ENCODE assay signal across 24 mouse cellular contexts in the genomic region with DNA sequence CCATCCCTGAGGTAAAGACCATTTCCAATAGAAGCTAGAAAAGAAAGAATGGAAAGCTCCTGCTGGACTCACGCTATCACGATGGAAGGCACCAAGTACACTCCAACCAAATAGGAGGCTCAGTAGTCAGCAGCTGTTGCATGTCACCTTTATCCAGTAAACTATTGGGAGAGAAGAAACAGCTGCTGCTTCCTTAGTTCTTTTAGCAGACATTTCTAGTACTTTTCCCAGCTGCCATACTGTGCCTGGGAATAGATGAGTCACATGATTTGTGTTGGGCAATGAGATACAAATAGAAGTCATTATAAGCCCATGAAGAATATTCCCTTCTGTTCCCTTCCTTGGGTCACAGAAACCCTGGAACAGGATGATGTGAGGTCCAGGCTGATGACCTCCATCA. TPM values are rescaled to one million over a fixed set of nuclear protein-coding genes. Genes with fewer than 3 reads are reported as not detected.
DNase-seq lines count a peak whose midpoint lies in the region; ATAC-seq and TF ChIP-seq lines count a peak whose summit lies in the region.
"Had no signal": no experiment of that assay in that cellular context is flagged by ENCODE, and none has a peak within 500 bp of the region (broad histone marks: within the 10 kb centered on the region; RNA-seq: fewer than 3 reads in every experiment).

No protein-coding gene starts in this region.

- peak; percentile 70; the same call in 1 of the 2 replicates for ATAC-seq in kidney, embryonic 15.5 days (replicated peaks; ENCODE audit: low FRiP score)
- peak; percentile 84 for ATAC-seq in lung, postnatal 0 days
- peak; percentile 25; the same call in 1 of the 2 replicates for ATAC-seq in stomach, embryonic 16.5 days (ENCODE audit: insufficient read depth, low FRiP score)
- ATAC-seq: forebrain, postnatal 0 days; midbrain, embryonic 15.5 days had no signal

- H3K4me2 ChIP-seq in kidney, embryonic 15.5 days, result no peak overlapping the region
- H3K4me2 ChIP-seq in lung, postnatal 0 days (replicated peaks; ENCODE audit: low read depth, low read length), result no peak overlapping the region
- no peak overlapping the region for H3K4me2 ChIP-seq in stomach, embryonic 16.5 days (ENCODE audit: low read depth, low read length)
- H3K4me2 ChIP-seq: embryonic facial prominence, embryonic 15.5 days; hindbrain, embryonic 15.5 days; midbrain, embryonic 15.5 days had no signal

- H3K27ac ChIP-seq in kidney, embryonic 15.5 days, result no peak overlapping the region
- H3K27ac ChIP-seq in lung, postnatal 0 days (ENCODE audit: low read length), result no peak overlapping the region
- no peak overlapping the region for H3K27ac ChIP-seq in stomach, embryonic 16.5 days (ENCODE audit: low read length)
- H3K27ac ChIP-seq: embryonic facial prominence, embryonic 15.5 days; gastrocnemius, adult 2 months; hindbrain, embryonic 15.5 days; left cerebral cortex, adult 2 months; midbrain, embryonic 15.5 days had no signal

- intact Hi-C loops in heart, postnatal 36 days (cut with DNase I), result no loop called here

- no peak overlapping the region for H3K4me3 ChIP-seq in kidney, embryonic 15.5 days (replicated peaks)
- H3K4me3 ChIP-seq in lung, postnatal 0 days (ENCODE audit: low read depth, low read length), result no peak overlapping the region
- H3K4me3 ChIP-seq in stomach, embryonic 16.5 days (replicated peaks; ENCODE audit: low read length), result no peak overlapping the region
- H3K4me3 ChIP-seq: embryonic facial prominence, embryonic 15.5 days; gastrocnemius, adult 2 months; hindbrain, embryonic 15.5 days; left cerebral cortex, adult 2 months; megakaryocyte, embryonic 14.5 days; midbrain, embryonic 15.5 days; myocyte had no signal

- TF ChIP-seq EP300 in lung, postnatal 0 days (IDR thresholded peaks at IDR 0.05), result peak; percentile 34; the same call in 1 of the 2 replicates

- no peaks in the 10 kb centered on the region for H3K36me3 ChIP-seq in kidney, embryonic 15.5 days
- no peaks in the 10 kb centered on the region for H3K36me3 ChIP-seq in lung, postnatal 0 days (ENCODE audit: insufficient read depth, low read length)
- H3K36me3 ChIP-seq in stomach, embryonic 16.5 days (ENCODE audit: control insufficient read depth, insufficient read depth, low read length), result no peaks in the 10 kb centered on the region
- H3K36me3 ChIP-seq: embryonic facial prominence, embryonic 15.5 days; hindbrain, embryonic 15.5 days; midbrain, embryonic 15.5 days had no signal

- 0 out of 2 replicates have a peak, but pooled peaks cover 8% of the 10 kb centered on the region for H3K27me3 ChIP-seq in kidney, embryonic 15.5 days
- H3K27me3 ChIP-seq in lung, postnatal 0 days (replicated peaks; ENCODE audit: insufficient read depth, low read length), result no peaks in the 10 kb centered on the region
- H3K27me3 ChIP-seq in stomach, embryonic 16.5 days (ENCODE audit: control insufficient read depth, insufficient read depth, low read length), result no peaks in the 10 kb centered on the region; the same call in 1 of the 2 replicates
- H3K27me3 ChIP-seq: CH12.LX; embryonic facial prominence, embryonic 15.5 days; hindbrain, embryonic 15.5 days; midbrain, embryonic 15.5 days had no signal

- peak; percentile 41 to 42 for DNase-seq in heart, adult 9 months (ENCODE audit: low spot score in 2 of 2)
- DNase-seq in heart, postnatal 36 days, result no peak
- DNase-seq in kidney, adult 8-10 months, result no peak
- DNase-seq in lung, postnatal 0 days (ENCODE audit: low spot score), result peak; percentile 78
- DNase-seq in adrenal gland, postnatal 36 days, result no peak
- DNase-seq: adrenal gland, postnatal 14 days; cerebellum, adult 11 months; cerebellum, postnatal 25 days; forebrain, postnatal 0 days; gastrocnemius, adult 2 months; layer of hippocampus, adult 9-11 months; left cerebral cortex, postnatal 4 days; liver; thymus, adult 18-20 months; thymus, postnatal 4 days had no signal

- no peak overlapping the region for H3K9ac ChIP-seq in kidney, embryonic 15.5 days
- no peak overlapping the region for H3K9ac ChIP-seq in lung, postnatal 0 days (replicated peaks; ENCODE audit: low read depth)
- no peak overlapping the region for H3K9ac ChIP-seq in stomach, embryonic 16.5 days (ENCODE audit: low read length)
- H3K9ac ChIP-seq: embryonic facial prominence, embryonic 15.5 days; forebrain, postnatal 0 days; hindbrain, embryonic 15.5 days; midbrain, embryonic 15.5 days had no signal

- WGBS in kidney, embryonic 15.5 days, result 58% methylated on average over 2 of the region's 2 CpGs
- WGBS in lung, postnatal 0 days, result 70% methylated on average over 2 of the region's 2 CpGs
- WGBS in stomach, embryonic 16.5 days, result 51% methylated on average over 2 of the region's 2 CpGs

- no peak for TF ChIP-seq CTCF in lung, postnatal 0 days (IDR thresholded peaks at IDR 0.05)

- no peaks in the 10 kb centered on the region for H3K9me3 ChIP-seq in kidney, embryonic 15.5 days (replicated peaks)
- no peaks in the 10 kb centered on the region for H3K9me3 ChIP-seq in lung, postnatal 0 days (ENCODE audit: low read length)
- H3K9me3 ChIP-seq in stomach, embryonic 16.5 days (replicated peaks; ENCODE audit: control insufficient read depth, low read length), result no peaks in the 10 kb centered on the region
- H3K9me3 ChIP-seq: embryonic facial prominence, embryonic 15.5 days; hindbrain, embryonic 15.5 days; midbrain, embryonic 15.5 days had no signal

- H3K4me1 ChIP-seq in kidney, embryonic 15.5 days, result no peaks in the 10 kb centered on the region
- H3K4me1 ChIP-seq in lung, postnatal 0 days (ENCODE audit: insufficient read depth, low read depth, low read length), result no peaks in the 10 kb centered on the region
- no peaks in the 10 kb centered on the region for H3K4me1 ChIP-seq in stomach, embryonic 16.5 days (ENCODE audit: control insufficient read depth, insufficient read depth, low read length)
- H3K4me1 ChIP-seq: embryonic facial prominence, embryonic 15.5 days; hindbrain, embryonic 15.5 days; megakaryocyte, embryonic 14.5 days; midbrain, embryonic 15.5 days had no signal

RNA-seq across cellular contexts. Expression of gene Gemin8, which starts 28.0 kb away (rescaled TPM):
- total RNA-seq in heart, postnatal 36 days (2021), result 1 to 10 TPM; 2.7 to 3.2 TPM
- polyA plus RNA-seq in kidney, embryonic 15.5 days (2015; fragmentation: Nextera tagmentation; extraction: Ambion mirVana), result 12.2 and 15.6 TPM in 2 replicates
- polyA plus RNA-seq in lung, postnatal 0 days (2015; fragmentation: Nextera tagmentation; extraction: Ambion mirVana), result 7.9 and 9.5 TPM in 2 replicates
- polyA plus RNA-seq in stomach, embryonic 16.5 days (2015; fragmentation: Nextera tagmentation; extraction: Ambion mirVana), result 9.2 and 10.2 TPM in 2 replicates
- 1 to 10 TPM; 8.6 to 8.9 TPM for total RNA-seq in adrenal gland, postnatal 36 days (2021)

RNA-seq across cellular contexts. Expression of gene Gpm6b, which starts 40.4 kb away (rescaled TPM):
- total RNA-seq in heart, postnatal 36 days (2021), result 10 to 100 TPM; 10.8 to 14.2 TPM
- 21.1 and 24.1 TPM in 2 replicates for polyA plus RNA-seq in kidney, embryonic 15.5 days (2015; fragmentation: Nextera tagmentation; extraction: Ambion mirVana)
- polyA plus RNA-seq in lung, postnatal 0 days (2015; fragmentation: Nextera tagmentation; extraction: Ambion mirVana), result 42.4 and 47.9 TPM in 2 replicates
- polyA plus RNA-seq in stomach, embryonic 16.5 days (2015; fragmentation: Nextera tagmentation; extraction: Ambion mirVana), result 39.0 and 39.6 TPM in 2 replicates
- 1 to 10 TPM; 6.0 to 6.9 TPM for total RNA-seq in adrenal gland, postnatal 36 days (2021)

Comparison
In these comparisons a context has a peak if more than half of its experiments do, and no peak if none do; other contexts are left out.
1. DNase-seq: peak in heart, adult 9 months (2 of 2) and lung, postnatal 0 days (single experiment); none in heart, postnatal 36 days (0 of 2), kidney, adult 8-10 months (0 of 2) and adrenal gland, postnatal 36 days (0 of 2).
2. ATAC-seq: peak in every context shown above with its lines; median percentile 84 in lung, postnatal 0 days; 70 in kidney, embryonic 15.5 days; 25 in stomach, embryonic 16.5 days.